Comparison of ENCODE assay signal across 11 mouse cellular contexts in genomic region chr16:85127661-85128346, GRCm38 (mm10). TPM values are rescaled to one million over a fixed set of nuclear protein-coding genes. Genes with fewer than 3 reads are reported as not detected.
A peak's percentile ranks its signal among the peaks of the same experiment; 100 is the strongest.
DNase-seq lines count a peak whose midpoint lies in the region; ATAC-seq lines count a peak whose summit lies in the region.
"Had no signal": no experiment of that assay in that cellular context is flagged by ENCODE, and none has a peak within 500 bp of the region (broad histone marks: within the 10 kb centered on the region; RNA-seq: fewer than 3 reads in every experiment).

No protein-coding gene starts in this region.

- no peak overlapping the region for H3K4me3 ChIP-seq in hindbrain, embryonic 10.5 days
- no peak overlapping the region for H3K4me3 ChIP-seq in hindbrain, embryonic 11.5 days (ENCODE audit: low read depth, low read length)
- H3K4me3 ChIP-seq in hindbrain, embryonic 14.5 days (replicated peaks; ENCODE audit: low read length) = no peak overlapping the region

- peaks cover 15% of the 10 kb centered on the region for H3K36me3 ChIP-seq in hindbrain, embryonic 10.5 days
- no peaks in the 10 kb centered on the region for H3K36me3 ChIP-seq in hindbrain, embryonic 11.5 days (ENCODE audit: control insufficient read depth, insufficient read depth, low read length)
- no peaks in the 10 kb centered on the region for H3K36me3 ChIP-seq in hindbrain, embryonic 14.5 days (replicated peaks; ENCODE audit: control insufficient read depth, insufficient read depth)

- no peaks in the 10 kb centered on the region for H3K27me3 ChIP-seq in hindbrain, embryonic 10.5 days (ENCODE audit: insufficient read depth, poor library complexity, severe bottlenecking)
- no peaks in the 10 kb centered on the region for H3K27me3 ChIP-seq in hindbrain, embryonic 11.5 days (ENCODE audit: control insufficient read depth, insufficient read depth, low read length)
- no peaks in the 10 kb centered on the region for H3K27me3 ChIP-seq in hindbrain, embryonic 14.5 days (ENCODE audit: control insufficient read depth, insufficient read depth, low read length)
- H3K27me3 ChIP-seq: CH12.LX had no signal

- 75% methylated on average over 11 of the region's 11 CpGs for WGBS in hindbrain, embryonic 10.5 days
- WGBS in hindbrain, embryonic 11.5 days = 72% methylated on average over 11 of the region's 11 CpGs
- WGBS in hindbrain, embryonic 14.5 days = 78% methylated on average over 11 of the region's 11 CpGs

- peak overlapping the region; percentile 50 for H3K27ac ChIP-seq in hindbrain, embryonic 10.5 days
- no peak overlapping the region for H3K27ac ChIP-seq in hindbrain, embryonic 11.5 days (ENCODE audit: low read depth, low read length)
- 0 out of 2 replicates have a peak overlapping the region, but pooled peaks have one; percentile 9 for H3K27ac ChIP-seq in hindbrain, embryonic 14.5 days

- peaks cover 21% of the 10 kb centered on the region for H3K4me1 ChIP-seq in hindbrain, embryonic 10.5 days (replicated peaks)
- H3K4me1 ChIP-seq in hindbrain, embryonic 11.5 days (replicated peaks; ENCODE audit: control insufficient read depth, insufficient read depth, low read length) = no peaks in the 10 kb centered on the region
- peaks cover 5% of the 10 kb centered on the region; the same call in 1 of the 2 replicates for H3K4me1 ChIP-seq in hindbrain, embryonic 14.5 days (replicated peaks; ENCODE audit: control insufficient read depth, insufficient read depth, low read length)

- H3K9ac ChIP-seq in hindbrain, embryonic 11.5 days (ENCODE audit: low read depth, low read length) = no peak overlapping the region
- no peak overlapping the region for H3K9ac ChIP-seq in hindbrain, embryonic 14.5 days

- DNase-seq in hindbrain, embryonic 10.5 days (ENCODE audit: low spot score) = no peak
- DNase-seq in hindbrain, embryonic 11.5 days (ENCODE audit: low spot score) = no peak
- peak; percentile 74 for DNase-seq in brain, adult 2 months (ENCODE audit: low read depth, low spot score)
- DNase-seq in cerebellum, postnatal 25 days = peak; percentile 47 to 53
- DNase-seq in hindbrain, embryonic 14.5 days (ENCODE audit: low spot score) = no peak
- no peak for DNase-seq in left cerebral cortex, postnatal 14 days (ENCODE audit: low spot score in 2 of 2)
- no peak for DNase-seq in left cerebral cortex, postnatal 10 days (ENCODE audit: extremely low spot score in 1 of 2, low spot score in 2 of 2)
- DNase-seq: layer of hippocampus, adult 9-11 months; thymus, postnatal 14 days had no signal

- no peak for ATAC-seq in hindbrain, embryonic 11.5 days (ENCODE audit: low FRiP score)
- no peak; the same call in 1 of the 2 replicates for ATAC-seq in hindbrain, embryonic 14.5 days (ENCODE audit: low FRiP score)
- no peak for ATAC-seq in megakaryocyte, adult 5-6 weeks (ENCODE audit: poor library complexity, severe bottlenecking)

- 0 out of 2 replicates have a peak, but pooled peaks cover 5% of the 10 kb centered on the region for H3K9me3 ChIP-seq in hindbrain, embryonic 10.5 days
- no peaks in the 10 kb centered on the region for H3K9me3 ChIP-seq in hindbrain, embryonic 11.5 days (ENCODE audit: control insufficient read depth, low read length)
- no peaks in the 10 kb centered on the region for H3K9me3 ChIP-seq in hindbrain, embryonic 14.5 days (ENCODE audit: control insufficient read depth, low read length)

- H3K4me2 ChIP-seq in hindbrain, embryonic 11.5 days (replicated peaks; ENCODE audit: low read depth, low read length) = no peak overlapping the region
- H3K4me2 ChIP-seq in hindbrain, embryonic 14.5 days (replicated peaks) = no peak overlapping the region

- intact Hi-C loops in left cerebral cortex, postnatal 14 days (cut with DNase I) = no loop called here
- intact Hi-C loops in left cerebral cortex, postnatal 10 days (cut with DNase I) = no loop called here

RNA-seq across cellular contexts. Expression of gene App, which starts 45.8 kb away (rescaled TPM):
- 125 and 161 TPM in 2 replicates for polyA plus RNA-seq in hindbrain, embryonic 10.5 days (2016; fragmentation: Nextera tagmentation; extraction: Ambion mirVana)
- 184 and 203 TPM in 2 replicates for polyA plus RNA-seq in hindbrain, embryonic 11.5 days (2014; fragmentation: Nextera tagmentation; extraction: Ambion mirVana)
- polyA plus RNA-seq in hindbrain, embryonic 14.5 days (2014; fragmentation: Nextera tagmentation; extraction: Ambion mirVana) = 430 and 468 TPM in 2 replicates
- 249 and 260 TPM in 2 replicates for total RNA-seq in megakaryocyte, adult 5-6 weeks (2015)
- total RNA-seq in megakaryocyte, adult 5-6 weeks (2017) = 383 and 394 TPM in 2 replicates
- total RNA-seq in left cerebral cortex, postnatal 14 days (2021) = 1,000 to 10,000 TPM; 1,293 to 1,298 TPM
- 1,000 to 10,000 TPM; 1,138 to 1,191 TPM for total RNA-seq in left cerebral cortex, postnatal 10 days (2021)

Comparison
In these comparisons a context has a peak if more than half of its experiments do, and no peak if none do; other contexts are left out.
1. DNase-seq: peak in brain, adult 2 months (single experiment) and cerebellum, postnatal 25 days (2 of 2); none in hindbrain, embryonic 10.5 days (single experiment), hindbrain, embryonic 11.5 days (single experiment), hindbrain, embryonic 14.5 days (single experiment), left cerebral cortex, postnatal 14 days (0 of 2) and left cerebral cortex, postnatal 10 days (0 of 2).